Mouse (Mus musculus): ENCODE results near the gene Prss36. TPM values are rescaled to one million over a fixed set of nuclear protein-coding genes. Genes with fewer than 3 reads are reported as not detected.

Gene Prss36
- polyA plus RNA-seq, 1 experiment from 2014 or later, result 10.6 TPM

GRCm38 (mm10) chr7:127894480-127894879 lies 52.0 kb downstream of the Prss36 start:
- no peaks in the 10 kb centered on the region for H3K27me3 ChIP-seq (ENCODE audit: control insufficient read depth, insufficient read depth, low read length)
- H3K4me2 ChIP-seq, result peak overlapping the region; percentile 92
- WGBS (ENCODE audit: insufficient replicate concordance), result 79% methylated on average over 5 of the region's 5 CpGs
- H3K36me3 ChIP-seq (ENCODE audit: control insufficient read depth, insufficient read depth, low read length), result peaks cover 3% of the 10 kb centered on the region; the same call in 1 of the 2 replicates
- H3K4me1 ChIP-seq (ENCODE audit: control insufficient read depth, insufficient read depth, low read length), result peaks cover 7% of the 10 kb centered on the region; the same call in 1 of the 2 replicates
- no peak for ATAC-seq (replicated peaks; ENCODE audit: insufficient number of reproducible peaks, low FRiP score, low TSS enrichment)
- peak overlapping the region; percentile 56 for H3K4me3 ChIP-seq (ENCODE audit: low read depth, low read length)
- H3K9me3 ChIP-seq (replicated peaks; ENCODE audit: control insufficient read depth, low read length), result no peaks in the 10 kb centered on the region
- H3K9ac ChIP-seq (ENCODE audit: low read depth, low read length), result peak overlapping the region; percentile 73
- H3K27ac ChIP-seq (ENCODE audit: low read depth, low read length), result no peak overlapping the region

- H3K27me3 ChIP-seq (ENCODE audit: control insufficient read depth, insufficient read depth, low read length), result no peaks in the 10 kb centered on the region
- 30% methylated on average over 4 of the region's 4 CpGs for WGBS (ENCODE audit: insufficient replicate concordance)
These were observed 55.7 kb downstream of the Prss36 start, which contains the start of gene Prss53 for GRCm38 (mm10) chr7:127890798-127891197. Gene Prss53 (minus strand): TSS chr7:127890970.

DNA sequence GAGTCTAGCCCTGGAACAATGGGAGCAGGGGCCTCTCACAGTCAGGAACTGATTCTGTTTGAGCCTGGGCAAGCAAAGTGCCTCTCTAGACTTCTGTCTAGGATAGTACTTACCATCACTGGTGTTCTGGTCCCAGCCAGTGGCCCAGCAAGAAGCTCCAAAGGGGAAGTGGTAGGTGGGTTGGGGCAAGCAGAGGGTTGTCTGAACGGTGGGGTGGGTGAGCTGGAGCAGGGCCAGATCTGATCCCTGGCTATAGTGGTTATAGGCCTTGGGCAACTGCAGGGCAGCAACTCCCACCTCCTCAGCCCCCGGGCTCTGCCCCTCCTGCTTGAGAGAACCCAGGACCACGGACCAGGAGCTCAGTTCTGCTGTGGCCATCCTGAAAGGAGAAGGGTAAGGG lies 57.7 kb downstream of the Prss36 start:
- Histone ChIP-seq H3K4me3 (ENCODE audit: low read depth, low read length) (no peak overlapping the region), H3K4me2 (no peak overlapping the region), H3K9ac (ENCODE audit: low read depth, low read length) (no peak overlapping the region), H3K27me3 (ENCODE audit: control insufficient read depth, insufficient read depth, low read length) (no peaks in the 10 kb centered on the region), H3K36me3 (ENCODE audit: control insufficient read depth, insufficient read depth, low read length) (peaks cover 28% of the 10 kb centered on the region), H3K27ac (ENCODE audit: low read depth, low read length) (no peak overlapping the region), H3K9me3 (replicated peaks; ENCODE audit: control insufficient read depth, low read length) (no peaks in the 10 kb centered on the region), H3K4me1 (ENCODE audit: control insufficient read depth, insufficient read depth, low read length) (peaks cover under 1% of the 10 kb centered on the region)
- ATAC-seq (replicated peaks; ENCODE audit: insufficient number of reproducible peaks, low FRiP score, low TSS enrichment), result no peak
- WGBS (ENCODE audit: insufficient replicate concordance), result 76% methylated on average over 3 of the region's 3 CpGs

More at GRCm38 (mm10) chr7:127890798-127891197, 55.7 kb downstream of the Prss36 start, which contains the start of gene Prss53:
- no peak for ATAC-seq (replicated peaks; ENCODE audit: insufficient number of reproducible peaks, low FRiP score, low TSS enrichment)
- H3K27ac ChIP-seq (ENCODE audit: low read depth, low read length), result no peak within 1 kb of the TSS
- no peak within 1 kb of the TSS for H3K9ac ChIP-seq (ENCODE audit: low read depth, low read length)
- no peak within 1 kb of the TSS for H3K4me3 ChIP-seq (ENCODE audit: low read depth, low read length)
- no peaks in the 10 kb centered on the region for H3K9me3 ChIP-seq (replicated peaks; ENCODE audit: control insufficient read depth, low read length)
- H3K4me1 ChIP-seq (ENCODE audit: control insufficient read depth, insufficient read depth, low read length), result peaks cover 7% of the 10 kb centered on the region; the same call in 1 of the 2 replicates
- no peak within 1 kb of the TSS for H3K4me2 ChIP-seq
- peaks cover 17% of the 10 kb centered on the region for H3K36me3 ChIP-seq (ENCODE audit: control insufficient read depth, insufficient read depth, low read length)

GRCm38 (mm10) chr7:127887781-127888180 lies 58.7 kb downstream of the Prss36 start:
- Histone ChIP-seq H3K4me3 (ENCODE audit: low read depth, low read length) (no peak overlapping the region), H3K27ac (ENCODE audit: low read depth, low read length) (no peak overlapping the region), H3K9ac (ENCODE audit: low read depth, low read length) (no peak overlapping the region), H3K27me3 (ENCODE audit: control insufficient read depth, insufficient read depth, low read length) (no peaks in the 10 kb centered on the region), H3K4me2 (no peak overlapping the region), H3K9me3 (replicated peaks; ENCODE audit: control insufficient read depth, low read length) (no peaks in the 10 kb centered on the region), H3K4me1 (ENCODE audit: control insufficient read depth, insufficient read depth, low read length) (peaks cover 6% of the 10 kb centered on the region), H3K36me3 (ENCODE audit: control insufficient read depth, insufficient read depth, low read length) (peaks cover 38% of the 10 kb centered on the region)
- WGBS (ENCODE audit: insufficient replicate concordance), result 84% methylated on average over 3 of the region's 3 CpGs
- ATAC-seq (replicated peaks; ENCODE audit: insufficient number of reproducible peaks, low FRiP score, low TSS enrichment), result no peak

DNA sequence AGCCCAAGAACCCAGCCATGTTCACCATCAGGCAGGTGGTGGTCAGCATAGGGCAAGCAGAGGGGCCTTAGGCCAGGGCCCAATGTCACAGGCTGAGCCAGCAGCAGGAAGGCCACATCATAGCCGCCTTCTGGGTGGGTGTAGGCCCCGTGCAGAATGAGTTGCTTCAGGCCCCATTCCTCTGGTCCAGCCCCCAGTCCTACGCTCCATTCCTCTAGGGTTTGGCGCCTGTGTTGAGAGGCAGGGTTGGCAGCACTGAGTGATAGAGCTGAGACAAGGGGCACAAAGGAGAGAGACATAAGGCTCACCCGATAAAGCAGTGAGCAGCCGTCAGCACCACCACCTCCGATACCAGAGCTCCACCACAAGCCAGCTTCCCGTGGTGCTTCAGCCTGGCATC lies 59.3 kb downstream of the Prss36 start:
- Histone ChIP-seq H3K4me3 (ENCODE audit: low read depth, low read length) (no peak overlapping the region), H3K27ac (ENCODE audit: low read depth, low read length) (no peak overlapping the region)

DNA sequence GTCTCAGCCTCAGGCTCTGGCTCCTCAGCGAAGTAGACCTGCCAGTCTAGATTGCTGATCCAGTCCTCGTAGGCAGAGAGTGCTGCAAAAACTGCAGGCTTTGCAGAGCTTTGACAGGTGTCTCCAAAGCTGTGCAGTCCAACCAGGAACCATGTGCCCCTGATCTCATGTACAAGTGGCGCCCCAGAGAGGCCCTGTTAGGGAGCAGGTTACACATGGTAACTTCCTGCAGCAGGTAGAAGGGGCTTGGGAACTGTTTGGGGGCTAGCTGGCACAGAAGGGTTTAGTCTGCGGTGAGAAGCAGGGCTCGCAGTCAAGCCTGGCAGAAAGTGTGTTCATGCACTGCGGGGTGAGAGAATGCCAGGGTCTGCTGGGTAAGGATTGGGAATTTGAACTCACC lies 60.0 kb downstream of the Prss36 start:
- peaks cover 50% of the 10 kb centered on the region for H3K36me3 ChIP-seq (ENCODE audit: control insufficient read depth, insufficient read depth, low read length)
- no peaks in the 10 kb centered on the region for H3K27me3 ChIP-seq (ENCODE audit: control insufficient read depth, insufficient read depth, low read length)
- no peaks in the 10 kb centered on the region for H3K9me3 ChIP-seq (replicated peaks; ENCODE audit: control insufficient read depth, low read length)
- WGBS (ENCODE audit: insufficient replicate concordance), result 92% methylated on average over 6 of the region's 6 CpGs
- no peak overlapping the region for H3K9ac ChIP-seq (ENCODE audit: low read depth, low read length)
- H3K4me1 ChIP-seq (ENCODE audit: control insufficient read depth, insufficient read depth, low read length), result peaks cover 6% of the 10 kb centered on the region
- no peak for ATAC-seq (replicated peaks; ENCODE audit: insufficient number of reproducible peaks, low FRiP score, low TSS enrichment)
- no peak overlapping the region for H3K27ac ChIP-seq (ENCODE audit: low read depth, low read length)
- H3K4me2 ChIP-seq, result no peak overlapping the region
- no peak overlapping the region for H3K4me3 ChIP-seq (ENCODE audit: low read depth, low read length)

More for the DNA sequence above, 59.3 kb downstream of the Prss36 start:
- no peak for ATAC-seq (replicated peaks; ENCODE audit: insufficient number of reproducible peaks, low FRiP score, low TSS enrichment)
- Histone ChIP-seq H3K36me3 (ENCODE audit: control insufficient read depth, insufficient read depth, low read length) (peaks cover 44% of the 10 kb centered on the region), H3K4me1 (ENCODE audit: control insufficient read depth, insufficient read depth, low read length) (peaks cover 6% of the 10 kb centered on the region), H3K9ac (ENCODE audit: low read depth, low read length) (no peak overlapping the region), H3K4me2 (no peak overlapping the region), H3K27me3 (ENCODE audit: control insufficient read depth, insufficient read depth, low read length) (no peaks in the 10 kb centered on the region), H3K9me3 (replicated peaks; ENCODE audit: control insufficient read depth, low read length) (no peaks in the 10 kb centered on the region)
- 86% methylated on average over 8 of the region's 8 CpGs for WGBS (ENCODE audit: insufficient replicate concordance)

- WGBS (ENCODE audit: insufficient replicate concordance), result 64% methylated on average over 6 of the region's 6 CpGs
- Histone ChIP-seq H3K4me3 (ENCODE audit: low read depth, low read length) (no peak overlapping the region), H3K9me3 (replicated peaks; ENCODE audit: control insufficient read depth, low read length) (no peaks in the 10 kb centered on the region), H3K4me2 (no peak overlapping the region), H3K36me3 (ENCODE audit: control insufficient read depth, insufficient read depth, low read length) (peaks cover 56% of the 10 kb centered on the region), H3K9ac (ENCODE audit: low read depth, low read length) (no peak overlapping the region), H3K27me3 (ENCODE audit: control insufficient read depth, insufficient read depth, low read length) (no peaks in the 10 kb centered on the region), H3K27ac (ENCODE audit: low read depth, low read length) (no peak overlapping the region), H3K4me1 (ENCODE audit: control insufficient read depth, insufficient read depth, low read length) (peaks cover 6% of the 10 kb centered on the region)
- no peak for ATAC-seq (replicated peaks; ENCODE audit: insufficient number of reproducible peaks, low FRiP score, low TSS enrichment)
These were observed 60.6 kb downstream of the Prss36 start for GRCm38 (mm10) chr7:127885951-127886350.

Other genes starting within 250 kb of the Prss36 start
- gene Bcl7c, start 237.8 kb downstream of the Prss36 start, polyA plus RNA-seq (2014; fragmentation: Nextera tagmentation; extraction: Ambion mirVana), result 32.5 and 34.4 TPM in 2 replicates
- gene Ctf1, start 234.0 kb downstream of the Prss36 start, polyA plus RNA-seq (2014; fragmentation: Nextera tagmentation; extraction: Ambion mirVana), result 4.7 and 4.9 TPM in 2 replicates
- 0.32 TPM in 1 of 2 replicates, not detected in the other for gene Ctf2, start 214.6 kb downstream of the Prss36 start, polyA plus RNA-seq (2014; fragmentation: Nextera tagmentation; extraction: Ambion mirVana)
- gene Fbxl19, start 202.2 kb downstream of the Prss36 start, polyA plus RNA-seq (2014; fragmentation: Nextera tagmentation; extraction: Ambion mirVana), result 2.5 and 3.3 TPM in 2 replicates
- 13.3 and 14.5 TPM in 2 replicates for gene Orai3, start 176.9 kb downstream of the Prss36 start, polyA plus RNA-seq (2014; fragmentation: Nextera tagmentation; extraction: Ambion mirVana)
- 16.9 and 20.8 TPM in 2 replicates for gene Setd1a, start 170.1 kb downstream of the Prss36 start, polyA plus RNA-seq (2014; fragmentation: Nextera tagmentation; extraction: Ambion mirVana)
- gene Gm49388, start 161.1 kb downstream of the Prss36 start, polyA plus RNA-seq (2014; fragmentation: Nextera tagmentation; extraction: Ambion mirVana), result 0.46 TPM in 1 of 2 replicates, not detected in the other
- 18.1 and 23.5 TPM in 2 replicates for gene Hsd3b7, start 146.1 kb downstream of the Prss36 start, polyA plus RNA-seq (2014; fragmentation: Nextera tagmentation; extraction: Ambion mirVana)
- gene Stx4a, start 122.4 kb downstream of the Prss36 start, polyA plus RNA-seq (2014; fragmentation: Nextera tagmentation; extraction: Ambion mirVana), result 20.5 and 22.8 TPM in 2 replicates
- gene Stx1b, start 122.2 kb downstream of the Prss36 start, polyA plus RNA-seq (2014; fragmentation: Nextera tagmentation; extraction: Ambion mirVana), result 1.4 and 1.8 TPM in 2 replicates
- 10.1 and 12.0 TPM in 2 replicates for gene Zfp646, start 70.5 kb downstream of the Prss36 start, polyA plus RNA-seq (2014; fragmentation: Nextera tagmentation; extraction: Ambion mirVana)
- gene Zfp668, start 69.9 kb downstream of the Prss36 start, polyA plus RNA-seq (2014; fragmentation: Nextera tagmentation; extraction: Ambion mirVana), result 10.1 and 11.5 TPM in 2 replicates
- 0.90 and 2.0 TPM in 2 replicates for gene Prss53, start 55.8 kb downstream of the Prss36 start, polyA plus RNA-seq (2014; fragmentation: Nextera tagmentation; extraction: Ambion mirVana)
- not detected in 2 replicates for gene Gm21974, start 51.3 kb downstream of the Prss36 start, polyA plus RNA-seq (2014; fragmentation: Nextera tagmentation; extraction: Ambion mirVana)
- 98.7 and 101 TPM in 2 replicates for gene Vkorc1, start 51.1 kb downstream of the Prss36 start, polyA plus RNA-seq (2014; fragmentation: Nextera tagmentation; extraction: Ambion mirVana)
- 166 and 174 TPM in 2 replicates for gene Bckdk, start 42.6 kb downstream of the Prss36 start, polyA plus RNA-seq (2014; fragmentation: Nextera tagmentation; extraction: Ambion mirVana)
- gene Kat8, start 34.2 kb downstream of the Prss36 start, polyA plus RNA-seq (2014; fragmentation: Nextera tagmentation; extraction: Ambion mirVana), result 30.7 and 32.6 TPM in 2 replicates
- 0.94 and 0.96 TPM in 2 replicates for gene Prss8, start 16.6 kb downstream of the Prss36 start, polyA plus RNA-seq (2014; fragmentation: Nextera tagmentation; extraction: Ambion mirVana)
- 33.2 and 40.3 TPM in 2 replicates for gene Fus, start 20.7 kb upstream of the Prss36 start, polyA plus RNA-seq (2014; fragmentation: Nextera tagmentation; extraction: Ambion mirVana)
- 35.6 and 37.8 TPM in 2 replicates for gene Pycard, start 47.1 kb upstream of the Prss36 start, polyA plus RNA-seq (2014; fragmentation: Nextera tagmentation; extraction: Ambion mirVana)
- gene Trim72, start 57.2 kb upstream of the Prss36 start, polyA plus RNA-seq (2014; fragmentation: Nextera tagmentation; extraction: Ambion mirVana), result 0.30 and 0.69 TPM in 2 replicates
- gene Itgam, start 115.9 kb upstream of the Prss36 start, polyA plus RNA-seq (2014; fragmentation: Nextera tagmentation; extraction: Ambion mirVana), result 0.29 and 0.34 TPM in 2 replicates
- gene Gm49368, start 116.0 kb upstream of the Prss36 start, polyA plus RNA-seq (2014; fragmentation: Nextera tagmentation; extraction: Ambion mirVana), result not detected in 2 replicates
- gene Itgax, start 182.8 kb upstream of the Prss36 start, polyA plus RNA-seq (2014; fragmentation: Nextera tagmentation; extraction: Ambion mirVana), result 0.06 and 0.11 TPM in 2 replicates
- gene Itgad, start 207.7 kb upstream of the Prss36 start, polyA plus RNA-seq (2014; fragmentation: Nextera tagmentation; extraction: Ambion mirVana), result not detected in 2 replicates

Measured in heart, embryonic 11.5 days (tissue).